ENCODE assay signal across 32 mouse cellular contexts in genomic region chr1:119530941-119531340, GRCm38 (mm10). TPM values are rescaled to one million over a fixed set of nuclear protein-coding genes. Genes with fewer than 3 reads are reported as not detected.
A peak's percentile ranks its signal among the peaks of the same experiment; 100 is the strongest.
DNase-seq lines count a peak whose midpoint lies in the region; ATAC-seq and TF ChIP-seq lines count a peak whose summit lies in the region.
"Had no signal": no experiment of that assay in that cellular context is flagged by ENCODE, and none has a peak within 500 bp of the region (broad histone marks: within the 10 kb centered on the region; RNA-seq: fewer than 3 reads in every experiment).

No protein-coding gene starts in this region.

- no peak overlapping the region for H3K9ac ChIP-seq in lung, embryonic 14.5 days
- H3K9ac ChIP-seq: embryonic facial prominence, embryonic 12.5 days; hindbrain, embryonic 15.5 days; limb, embryonic 13.5 days; midbrain, embryonic 15.5 days; neural tube, embryonic 15.5 days had no signal

- no peak for ATAC-seq in lung, embryonic 14.5 days (ENCODE audit: insufficient read depth)
- ATAC-seq: forebrain, embryonic 14.5 days; inflammation-experienced regulatory T-cells, adult 6 months; midbrain, embryonic 15.5 days; Patski had no signal

- TF ChIP-seq CTCF in lung, embryonic 14.5 days (IDR thresholded peaks at IDR 0.05; ENCODE audit: low read depth): no peak

- WGBS in lung, embryonic 14.5 days: 62% methylated on average over 13 of the region's 13 CpGs
- WGBS in large intestine, adult 2 months: 22% methylated on average over 13 of the region's 13 CpGs

- peak; percentile 58 for DNase-seq in kidney, adult 18-20 months
- DNase-seq in kidney, postnatal 10 days: no peak
- peak; percentile 69 for DNase-seq in lung, embryonic 14.5 days
- DNase-seq in lung, postnatal 10 days: no peak
- peak; percentile 31 for DNase-seq in adipocyte (ENCODE audit: low spot score)
- peak; percentile 85 for DNase-seq in large intestine, adult 2 months (ENCODE audit: low read depth, low spot score)
- no peak for DNase-seq in gastrocnemius, postnatal 36 days
- DNase-seq in heart, postnatal 36 days: no peak
- DNase-seq: adrenal gland, postnatal 25 days; cerebellum, adult 11-12 months; cerebellum, adult 9-11 months; embryo, embryonic 11 days; gastrocnemius, postnatal 25 days; heart, adult 18-20 months; retina, postnatal 1 day; right cerebral cortex, postnatal 25 days; spleen, adult 18-20 months; thymus, adult 2 months; thymus, postnatal 36 days had no signal

- H3K27ac ChIP-seq in lung, embryonic 14.5 days (ENCODE audit: low read depth): no peak overlapping the region; the same call in 1 of the 2 replicates
- H3K27ac ChIP-seq: embryonic facial prominence, embryonic 12.5 days; hindbrain, embryonic 15.5 days; layer of hippocampus, adult 2 months; left cerebral cortex, adult 2 months; limb, embryonic 13.5 days; macrophage; midbrain, embryonic 15.5 days; neural tube, embryonic 15.5 days had no signal

- H3K4me2 ChIP-seq in lung, embryonic 14.5 days: no peak overlapping the region
- H3K4me2 ChIP-seq: embryonic facial prominence, embryonic 12.5 days; heart, embryonic 11.5 days; hindbrain, embryonic 15.5 days; limb, embryonic 13.5 days; liver, embryonic 11.5 days; midbrain, embryonic 15.5 days; neural tube, embryonic 15.5 days had no signal

- peaks cover 25% of the 10 kb centered on the region for H3K9me3 ChIP-seq in lung, embryonic 14.5 days (ENCODE audit: low read depth, low read length)
- H3K9me3 ChIP-seq: hindbrain, embryonic 15.5 days; midbrain, embryonic 15.5 days; neural tube, embryonic 15.5 days had no signal

- H3K36me3 ChIP-seq in lung, embryonic 14.5 days (ENCODE audit: insufficient read depth): peaks cover 27% of the 10 kb centered on the region

- no peak overlapping the region for H3K4me3 ChIP-seq in lung, embryonic 14.5 days (ENCODE audit: low read depth, low read length)
- H3K4me3 ChIP-seq: embryonic facial prominence, embryonic 12.5 days; hindbrain, embryonic 15.5 days; layer of hippocampus, adult 2 months; left cerebral cortex, adult 2 months; limb, embryonic 13.5 days; midbrain, embryonic 15.5 days; neural tube, embryonic 15.5 days had no signal

- H3K4me1 ChIP-seq in lung, embryonic 14.5 days (ENCODE audit: insufficient read depth): no peaks in the 10 kb centered on the region; the same call in 1 of the 2 replicates

- intact Hi-C loops in gastrocnemius, postnatal 36 days (cut with DNase I): no loop called here
- intact Hi-C loops in heart, postnatal 36 days (cut with DNase I): no loop called here

- no peaks in the 10 kb centered on the region for H3K27me3 ChIP-seq in lung, embryonic 14.5 days (ENCODE audit: insufficient read depth, low read length)
- H3K27me3 ChIP-seq: embryonic facial prominence, embryonic 12.5 days; hindbrain, embryonic 15.5 days; limb, embryonic 13.5 days; midbrain, embryonic 15.5 days; neural tube, embryonic 15.5 days; Patski had no signal

RNA-seq across cellular contexts. Expression of gene Tmem185b, which starts 5.0 kb away (rescaled TPM):
- polyA plus RNA-seq in lung, embryonic 14.5 days (2014; fragmentation: Nextera tagmentation; extraction: Ambion mirVana): 32.4 and 33.2 TPM in 2 replicates
- polyA plus RNA-seq in large intestine, adult 2 months (2012; rRNA removed): 16.3 and 19.1 TPM in 2 replicates
- total RNA-seq in gastrocnemius, postnatal 36 days (2021): 1 to 10 TPM; 3.5 to 4.0 TPM
- total RNA-seq in heart, postnatal 36 days (2021): 10 to 100 TPM; 13.3 to 14.4 TPM

RNA-seq across cellular contexts. Expression of gene Ralb, which starts 26.3 kb away (rescaled TPM):
- 219 and 221 TPM in 2 replicates for polyA plus RNA-seq in lung, embryonic 14.5 days (2014; fragmentation: Nextera tagmentation; extraction: Ambion mirVana)
- 51.7 TPM in 2 replicates for polyA plus RNA-seq in large intestine, adult 2 months (2012; rRNA removed)
- total RNA-seq in gastrocnemius, postnatal 36 days (2021): 1 to 10 TPM; 7.6 to 9.5 TPM
- 10 to 100 TPM; 30.9 to 31.1 TPM for total RNA-seq in heart, postnatal 36 days (2021)

Comparison
In these comparisons a context has a peak if more than half of its experiments do, and no peak if none do; other contexts are left out.
1. DNase-seq: peak in kidney, adult 18-20 months (single experiment), lung, embryonic 14.5 days (single experiment), adipocyte (single experiment) and large intestine, adult 2 months (single experiment); none in kidney, postnatal 10 days (single experiment), lung, postnatal 10 days (single experiment), gastrocnemius, postnatal 36 days (0 of 2) and heart, postnatal 36 days (0 of 2).